Mouse (Mus musculus) G1E (cell line): ENCODE data around the gene Npas3. TPM values are rescaled to one million over a fixed set of nuclear protein-coding genes. Genes with fewer than 3 reads are reported as not detected.

Experiments
- ATAC-seq: 2 replicates; pipeline ENCODE4 v1.8.0; 2016; ENCODE audit warnings: mild to moderate bottlenecking; ENCODE audit not compliant: insufficient number of reproducible peaks, poor library complexity, low FRiP score, severe bottlenecking; ENCODE audit errors: extremely low read depth
- DNase-seq: peaks from one replicate; pipeline ENCODE4 v3.0.0; 2012; ENCODE audit warnings: low spot score
- H3K27me3 ChIP-seq: 2 replicates; pipeline ENCODE4 v1.6.1; 2012; ENCODE audit warnings: mild to moderate bottlenecking, low read length, inconsistent platforms; ENCODE audit not compliant: insufficient read depth
- H3K36me3 ChIP-seq: replicated peaks from 2 replicates; pipeline ENCODE3; 2012; ENCODE audit warnings: mild to moderate bottlenecking, inconsistent platforms
- H3K4me1 ChIP-seq: 2 replicates; pipeline ENCODE4 v1.6.1; 2012; ENCODE audit warnings: low read depth, low read length, inconsistent platforms, mixed read lengths; ENCODE audit not compliant: insufficient read depth
- H3K4me3 ChIP-seq: 2 replicates; pipeline ENCODE4 v1.5.1; 2012; ENCODE audit warnings: low read depth, mild to moderate bottlenecking, inconsistent platforms, low read length, moderate library complexity, mixed read lengths
- H3K9me3 ChIP-seq: replicated peaks from 2 replicates; pipeline ENCODE4 v1.6.1; 2012; ENCODE audit warnings: inconsistent platforms
- CTCF ChIP-seq: IDR thresholded peaks from 2 replicates; pipeline ENCODE4 v1.5.1; 2012; ENCODE audit warnings: low read depth, low read length, inconsistent platforms, mixed read lengths
- GATA1 ChIP-seq: IDR thresholded peaks from 2 replicates; pipeline ENCODE4 v1.6.1; 2012; ENCODE audit warnings: borderline replicate concordance, low read length, inconsistent platforms, mixed read lengths
- GATA2 ChIP-seq: IDR thresholded peaks from 2 replicates; pipeline ENCODE4 v1.6.1; 2012; ENCODE audit warnings: low read depth, low read length, inconsistent platforms, borderline replicate concordance
- POLR2AphosphoS5 ChIP-seq: IDR thresholded peaks from 2 replicates; pipeline ENCODE4 v1.6.1; 2012; ENCODE audit warnings: low read depth, low read length, inconsistent platforms; ENCODE audit not compliant: insufficient replicate concordance
- TAL1 ChIP-seq: conservative IDR thresholded peaks from 2 replicates; pipeline ENCODE4 v1.6.1; 2012; ENCODE audit warnings: low read depth, low read length, inconsistent platforms, mixed read lengths
- polyA plus RNA-seq: library from polyadenylated mRNA; stranded (reverse); fragments of >175 nt; gene quantifications from 2 replicates; pipeline ENCODE4 v1.2.3, GENCODE M21; 2012
- total RNA-seq, 2 experiments: library from RNA; stranded (forward) in 1 of 2; stranded (reverse) in 1 of 2; fragments of 200-1000 nt in 1 of 2; fragments of >200 nt in 1 of 2; fragmentation: Nextera tagmentation in 1 of 2; gene quantifications; 2 replicates each; pipeline ENCODE4 v1.2.3; 2014 to 2017

Npas3 gene
- total and polyA plus RNA-seq, 3 experiments = 0.11 TPM; not detected in 2

GRCm38 (mm10) chr12:53527046-53527445, 278.6 kb downstream of the Npas3 start:
- no peak for DNase-seq
- TF ChIP-seq GATA2 (no peak), POLR2AphosphoS5 (no peak), TAL1 (no peak), CTCF (no peak), GATA1 (no peak)
- Histone ChIP-seq H3K9me3 (peaks cover 19% of the 10 kb centered on the region), H3K4me3 (no peak overlapping the region), H3K27me3 (no peaks in the 10 kb centered on the region), H3K36me3 (no peaks in the 10 kb centered on the region), H3K4me1 (no peaks in the 10 kb centered on the region)
- no peak for ATAC-seq

- H3K27me3 ChIP-seq = no peaks in the 10 kb centered on the region
- H3K9me3 ChIP-seq = peaks cover 21% of the 10 kb centered on the region
- H3K4me3 ChIP-seq = no peak overlapping the region
- TF ChIP-seq POLR2AphosphoS5 (no peak), CTCF (no peak), GATA2 (no peak), GATA1 (no peak), TAL1 (no peak)
- no peaks in the 10 kb centered on the region for H3K4me1 ChIP-seq
- no peaks in the 10 kb centered on the region for H3K36me3 ChIP-seq
- no peak for ATAC-seq
- DNase-seq = no peak
Measured at GRCm38 (mm10) chr12:53529345-53529744, 280.9 kb downstream of the Npas3 start.

- no peaks in the 10 kb centered on the region for H3K36me3 ChIP-seq
- no peak for DNase-seq
- no peak for TF ChIP-seq POLR2AphosphoS5
- no peak for TF ChIP-seq GATA1
- no peak for TF ChIP-seq CTCF
- TF ChIP-seq GATA2 = no peak
- TF ChIP-seq TAL1 = no peak
- ATAC-seq = no peak
- no peaks in the 10 kb centered on the region for H3K27me3 ChIP-seq
- H3K9me3 ChIP-seq = peaks cover 18% of the 10 kb centered on the region
- no peaks in the 10 kb centered on the region for H3K4me1 ChIP-seq
- H3K4me3 ChIP-seq = no peak overlapping the region
Measured at GRCm38 (mm10) chr12:53536816-53537215, 288.3 kb downstream of the Npas3 start.

GRCm38 (mm10) chr12:53556359-53556758, 307.9 kb downstream of the Npas3 start:
- no peaks in the 10 kb centered on the region for H3K27me3 ChIP-seq
- no peaks in the 10 kb centered on the region for H3K36me3 ChIP-seq
- no peak for DNase-seq
- no peak for ATAC-seq
- no peak overlapping the region for H3K4me3 ChIP-seq
- H3K4me1 ChIP-seq = no peaks in the 10 kb centered on the region
- H3K9me3 ChIP-seq = peaks cover 19% of the 10 kb centered on the region
- no peak for TF ChIP-seq GATA2
- no peak for TF ChIP-seq CTCF
- TF ChIP-seq POLR2AphosphoS5 = no peak
- TF ChIP-seq TAL1 = no peak
- no peak for TF ChIP-seq GATA1

GRCm38 (mm10) chr12:53558259-53558658, 309.8 kb downstream of the Npas3 start:
- no peak for ATAC-seq
- Histone ChIP-seq H3K9me3 (peaks cover 20% of the 10 kb centered on the region), H3K27me3 (no peaks in the 10 kb centered on the region), H3K4me3 (no peak overlapping the region), H3K36me3 (no peaks in the 10 kb centered on the region), H3K4me1 (no peaks in the 10 kb centered on the region)
- TF ChIP-seq TAL1 = no peak
- no peak for TF ChIP-seq CTCF
- TF ChIP-seq POLR2AphosphoS5 = no peak
- TF ChIP-seq GATA1 = no peak
- DNase-seq = no peak

GRCm38 (mm10) chr12:53566712-53567387, 318.4 kb downstream of the Npas3 start:
- no peaks in the 10 kb centered on the region for H3K27me3 ChIP-seq
- H3K4me3 ChIP-seq = no peak overlapping the region
- DNase-seq = no peak
- TF ChIP-seq TAL1 (no peak), GATA2 (no peak)
- no peaks in the 10 kb centered on the region for H3K4me1 ChIP-seq
- no peaks in the 10 kb centered on the region for H3K36me3 ChIP-seq
- peaks cover 22% of the 10 kb centered on the region for H3K9me3 ChIP-seq
- ATAC-seq = no peak
